Mouse (Mus musculus): ENCODE measurements at regions not wholly inside any gene's neighbourhood (a gene's known extent, or its start where the extent isn't known, plus 50 kb on each side); places are given as distances from the start of the nearest gene placed in this dataset.
"Not testable (repeated sequence)": the region's sequence is repeated elsewhere in the genome, so short reads cannot be mapped to it uniquely, and the experiment has no call there.

GRCm38 (mm10) chr2:21980177-21980576, 247.1 kb upstream of the Myo3a start:
- no peak for DNase-seq

DNA sequence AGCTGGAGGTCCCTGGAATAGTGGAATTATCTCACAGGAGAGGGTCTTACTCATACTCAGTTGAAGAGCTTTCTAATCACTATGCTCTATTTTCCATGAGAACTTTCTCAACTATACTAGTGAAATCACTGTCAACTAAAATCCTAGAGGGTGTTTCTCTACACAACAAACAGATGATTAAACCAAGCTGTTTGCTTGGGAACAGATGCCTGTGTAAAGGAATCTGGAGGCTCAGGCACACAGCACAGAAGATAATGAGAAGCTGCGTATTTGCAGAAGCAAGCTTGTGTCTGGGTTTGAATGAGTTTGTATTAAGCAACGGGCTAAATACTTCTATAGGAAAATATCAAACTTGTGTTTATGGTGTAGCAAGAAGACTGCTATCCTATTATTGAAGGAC, 202.9 kb upstream of the Myo3a start:
- DNase-seq: no peak

DNA sequence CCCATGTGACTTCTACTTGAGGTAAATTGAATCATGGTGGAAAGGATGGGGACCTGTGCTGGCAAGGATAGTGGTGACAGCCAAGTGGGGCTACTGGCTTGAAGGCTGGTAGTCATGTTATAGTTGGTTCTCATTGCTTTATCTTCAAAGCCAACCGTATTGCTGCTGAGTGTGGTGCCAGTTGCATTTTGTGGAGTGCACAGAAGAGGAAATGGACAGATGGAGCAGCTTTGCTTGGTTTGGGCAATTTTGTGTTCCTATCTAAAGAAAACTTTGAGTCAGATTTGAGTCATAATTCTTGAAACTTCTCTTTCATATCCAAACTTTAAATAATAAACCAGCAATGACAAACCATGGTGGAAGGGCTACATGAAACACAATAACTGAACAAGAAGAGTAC, 200.5 kb upstream of the Myo3a start:
- DNase-seq: no peak

DNA sequence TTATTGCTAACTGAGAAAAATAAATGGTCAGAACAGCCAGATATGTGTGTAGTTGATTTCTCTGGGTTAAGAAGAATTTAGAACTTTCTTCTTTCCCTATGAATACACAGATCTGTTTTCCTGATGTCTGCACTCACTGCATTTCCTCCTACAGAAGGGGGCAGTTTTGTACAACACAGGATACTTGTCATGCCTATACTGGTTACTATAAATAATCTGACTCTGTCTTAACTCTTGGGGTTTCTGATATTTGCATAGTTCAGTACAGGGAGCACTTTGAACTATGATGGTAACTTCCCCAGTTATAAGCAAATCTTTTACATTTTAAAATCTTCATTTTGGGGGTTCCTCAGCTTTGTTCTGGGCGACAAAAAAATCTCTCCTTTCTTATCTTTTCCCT, 198.7 kb upstream of the Myo3a start:
- no peak for DNase-seq

DNA sequence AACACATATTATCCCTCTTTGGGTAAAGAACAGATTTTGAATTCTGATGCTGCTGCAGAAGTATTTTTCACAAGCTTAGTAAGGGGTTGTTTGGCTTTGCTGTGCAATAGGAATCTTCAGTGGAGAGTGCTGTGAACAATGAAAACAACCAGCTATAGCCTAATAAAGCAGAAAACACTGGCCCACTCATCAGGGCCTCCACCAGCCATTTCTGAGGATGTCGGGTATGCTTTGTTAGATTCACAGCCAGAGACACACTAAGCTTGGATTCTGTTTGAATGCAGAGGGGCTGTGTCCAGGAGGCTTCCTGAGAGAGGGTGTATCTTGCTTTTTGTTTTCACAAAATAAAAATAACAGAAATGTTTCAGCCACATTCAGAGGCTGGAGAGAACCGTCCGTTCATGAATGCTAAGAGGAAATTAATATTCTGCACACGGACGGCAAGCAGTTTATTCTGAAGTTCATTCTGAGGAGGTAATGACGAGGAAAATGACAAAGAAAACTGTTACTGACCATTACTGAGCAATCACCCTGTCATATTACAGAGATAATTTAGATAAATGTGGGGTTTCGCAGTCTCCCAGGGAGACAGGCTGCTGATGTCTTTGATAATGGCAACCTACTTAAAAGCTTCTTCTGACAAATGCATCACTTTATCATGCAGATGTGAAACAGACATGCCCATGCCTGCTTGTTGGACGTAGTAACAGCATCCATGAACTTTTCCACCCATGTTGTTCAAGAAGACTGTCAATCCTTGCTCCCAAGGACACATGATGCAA, 198.1 kb upstream of the Myo3a start:
- no peak for DNase-seq

DNA sequence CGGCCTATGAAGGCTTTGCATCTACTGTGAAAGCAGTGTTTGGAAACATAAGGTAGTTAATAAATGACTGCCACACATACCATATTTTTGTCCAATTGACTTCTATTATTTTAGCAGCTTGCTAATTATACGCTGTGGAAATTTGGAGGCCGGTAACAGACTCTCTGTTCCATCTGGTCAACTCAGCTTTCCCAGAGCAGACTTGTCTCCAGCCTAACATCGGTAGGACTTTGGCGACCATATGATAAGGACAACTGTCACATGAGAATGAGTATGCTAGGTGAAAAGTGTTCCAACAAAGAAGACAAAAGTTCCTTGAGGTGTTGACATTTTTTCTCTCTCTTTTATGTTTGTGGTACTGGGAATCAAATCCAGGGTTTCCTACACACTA, 197.5 kb upstream of the Myo3a start:
- DNase-seq: no peak

GRCm38 (mm10) chr2:22036841-22037240, 190.5 kb upstream of the Myo3a start:
- no peak for DNase-seq

DNA sequence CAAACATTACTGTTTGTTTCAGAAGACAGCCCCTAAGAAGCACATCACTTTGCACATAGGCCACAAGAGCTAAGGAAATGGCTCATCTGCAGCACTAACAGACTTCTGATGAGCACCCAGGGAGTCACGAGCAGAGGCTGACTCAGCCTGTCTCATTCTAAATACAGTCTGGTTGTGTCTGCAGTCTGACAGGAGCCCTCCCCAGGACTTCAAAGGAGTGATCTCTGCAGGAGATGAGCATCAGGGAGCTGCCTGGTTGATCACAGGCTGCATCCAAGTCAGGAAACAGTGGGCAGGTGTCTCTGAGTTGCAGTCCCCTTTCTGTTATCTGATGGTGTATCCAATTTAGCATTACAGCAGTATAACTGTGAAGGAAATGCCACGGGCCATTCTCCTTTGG, 188.5 kb upstream of the Myo3a start:
- no peak for DNase-seq

DNA sequence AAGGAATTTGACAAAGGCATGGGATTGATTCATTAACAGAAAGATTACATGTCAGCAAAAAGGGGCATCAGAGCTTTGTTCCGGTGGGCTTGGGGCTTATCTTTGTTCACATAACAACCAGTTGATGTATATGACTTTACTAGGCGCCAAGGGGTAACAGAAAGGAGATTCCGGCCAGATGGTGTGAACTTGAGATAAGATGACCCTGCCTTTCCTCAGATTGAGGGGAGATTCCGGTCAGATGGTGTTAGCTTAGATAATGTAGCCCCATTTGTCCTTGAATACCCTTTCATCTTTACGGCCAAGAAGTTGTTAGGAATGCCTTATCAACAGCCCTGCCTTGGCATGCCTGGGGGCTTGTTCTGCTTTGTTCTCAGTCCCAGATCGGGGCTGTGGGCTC, 183.4 kb upstream of the Myo3a start:
- not testable (repeated sequence) for DNase-seq

- DNase-seq: no peak
These were observed 182.4 kb upstream of the Myo3a start for GRCm38 (mm10) chr2:22044949-22045348.

DNA sequence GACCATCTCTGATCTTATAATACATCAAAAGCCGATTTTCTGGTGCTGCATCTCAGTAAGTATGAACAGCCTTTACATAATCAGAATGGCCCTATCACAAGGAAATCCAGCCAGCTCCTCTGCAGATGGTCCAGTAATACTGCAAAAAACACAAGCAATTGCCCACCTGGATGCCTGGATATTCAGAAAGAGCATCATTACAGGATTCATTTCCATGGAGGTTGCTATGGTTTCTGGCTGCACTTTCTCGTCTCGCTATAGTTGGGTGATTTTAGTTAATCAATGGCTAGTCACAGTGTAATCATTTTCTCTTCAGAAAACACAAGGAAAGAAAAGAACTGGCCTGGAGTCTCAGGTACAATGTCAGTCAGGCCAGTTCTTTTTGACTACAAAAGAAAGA, 179.8 kb upstream of the Myo3a start:
- no peak for DNase-seq

- DNase-seq: peak; percentile 16
These were observed 160.8 kb upstream of the Myo3a start for GRCm38 (mm10) chr2:22066535-22066934.

- DNase-seq: no peak
These were observed 130.5 kb upstream of the Myo3a start for GRCm38 (mm10) chr2:22096848-22097247.

DNA sequence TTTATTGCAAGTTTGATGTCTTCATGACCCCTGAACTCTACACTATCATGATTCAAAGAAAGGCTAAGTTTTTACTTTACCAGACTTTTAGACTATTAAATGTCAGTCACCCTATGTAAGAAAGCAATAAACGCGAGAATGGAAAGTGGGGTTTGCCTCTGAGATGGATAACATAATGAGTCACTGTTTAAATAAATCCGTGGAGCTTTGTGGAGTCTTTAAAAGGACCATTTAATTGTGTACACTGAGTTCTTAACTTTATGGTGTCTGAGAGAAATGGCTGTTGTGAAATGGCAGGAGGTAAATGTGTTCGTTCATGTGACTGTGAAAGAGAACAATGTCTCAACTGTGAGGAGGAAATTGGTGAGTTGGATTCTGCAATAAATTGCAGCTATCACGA, 122.2 kb upstream of the Myo3a start:
- DNase-seq: no peak

- no peak for DNase-seq
These were observed 77.6 kb upstream of the Myo3a start for GRCm38 (mm10) chr2:22149721-22150120.

- no peak for DNase-seq
These were observed 70.7 kb upstream of the Myo3a start for GRCm38 (mm10) chr2:22156576-22156975.

GRCm38 (mm10) chr2:22165443-22165842, 61.9 kb upstream of the Myo3a start:
- DNase-seq: no peak

- DNase-seq: no peak
These were observed 61.4 kb upstream of the Myo3a start for GRCm38 (mm10) chr2:22165919-22166318.
